Mouse (Mus musculus) thymus, postnatal 25 days (tissue): ENCODE results near the gene Il34.

ENCODE experiments used
- DNase-seq: peaks from one replicate; pipeline ENCODE4 v3.0.0; 2022

Il34 gene

GRCm38 (mm10) chr8:110775316-110775715 is 30.4 kb downstream of the Il34 start:
- peak; percentile 11 for DNase-seq

- DNase-seq, result no peak
Measured at GRCm38 (mm10) chr8:110774725-110775124, 31.0 kb downstream of the Il34 start.

GRCm38 (mm10) chr8:110774047-110774446 is 31.7 kb downstream of the Il34 start:
- no peak for DNase-seq

DNA sequence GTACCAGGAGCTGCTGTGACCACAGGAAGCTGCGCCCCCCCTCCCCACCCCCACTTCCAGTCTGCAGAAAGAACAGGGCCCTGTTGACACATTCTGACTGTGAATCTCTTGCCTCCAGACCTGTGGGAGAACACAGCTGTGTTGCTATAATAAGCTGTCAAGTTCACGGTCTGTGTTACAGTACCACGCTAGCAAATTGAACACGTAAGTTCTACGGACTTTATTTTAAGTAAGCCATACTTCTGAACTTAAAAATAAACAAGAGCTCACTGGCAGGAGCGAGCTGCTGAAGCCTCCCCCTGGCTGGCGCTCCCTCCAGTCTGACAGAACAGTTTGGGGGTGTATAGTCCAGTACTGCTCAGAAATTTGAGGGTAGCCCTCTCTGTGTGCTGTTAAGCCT is 33.3 kb downstream of the Il34 start:
- no peak for DNase-seq

DNA sequence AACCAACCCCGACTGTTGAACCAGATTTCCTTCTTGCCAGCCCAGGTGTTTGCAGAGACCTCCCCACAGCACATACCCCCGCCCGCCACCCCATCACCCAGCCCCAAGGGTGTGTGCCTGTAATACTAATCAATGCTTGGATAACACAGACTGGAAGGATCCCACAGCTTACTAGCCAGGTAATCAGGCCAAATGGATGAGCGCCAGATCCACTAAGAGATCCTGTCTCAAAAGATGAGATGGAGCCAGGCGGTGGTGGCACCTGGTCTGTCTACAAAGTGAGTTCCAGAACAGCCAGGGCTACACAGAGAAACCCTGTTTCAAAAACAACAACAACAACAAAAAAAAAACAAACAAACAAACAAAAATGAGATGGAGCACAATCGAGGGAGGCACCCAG is 38.5 kb downstream of the Il34 start:
- DNase-seq, result no peak

DNA sequence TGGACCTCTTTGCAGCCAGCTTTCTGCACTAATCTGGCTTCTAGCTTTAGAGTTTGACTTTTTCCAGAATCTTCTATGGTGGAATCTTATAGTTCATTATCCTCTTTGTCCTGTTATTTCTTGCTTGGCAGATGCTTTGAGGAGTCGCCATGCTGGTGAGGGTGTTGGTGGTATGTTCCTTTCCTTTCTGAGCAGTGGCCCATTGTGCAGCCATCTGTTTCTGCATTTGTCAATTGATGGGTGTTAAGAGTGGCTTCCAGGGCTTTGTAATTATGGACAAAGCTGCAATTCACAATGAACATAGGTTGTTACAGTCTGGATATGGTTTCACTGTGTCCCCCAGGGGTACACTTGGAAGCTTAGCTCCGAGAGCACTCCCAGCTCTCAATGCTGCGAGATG is 41.1 kb downstream of the Il34 start:
- no peak for DNase-seq

DNA sequence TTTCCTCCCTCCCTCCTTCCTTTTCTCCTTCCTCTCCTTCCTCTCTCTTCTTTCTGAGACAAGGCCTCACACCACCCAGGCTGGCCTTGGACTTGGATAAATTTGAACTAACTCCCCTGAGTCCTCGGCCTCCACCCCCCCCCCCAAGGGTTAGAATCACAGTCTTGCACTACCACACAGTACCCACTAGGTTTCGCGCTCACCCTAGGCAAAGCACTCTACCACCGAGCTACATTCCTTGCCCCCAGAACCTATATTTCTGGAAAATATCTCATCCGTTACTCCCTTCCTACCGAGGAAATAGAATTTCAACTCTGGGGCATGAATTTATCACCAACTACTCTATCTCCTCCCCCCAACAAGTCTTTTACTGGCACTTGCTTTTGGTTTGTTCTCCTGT is 43.7 kb downstream of the Il34 start:
- DNase-seq, result no peak

GRCm38 (mm10) chr8:110761185-110761584 is 44.5 kb downstream of the Il34 start:
- DNase-seq, result no peak

DNA sequence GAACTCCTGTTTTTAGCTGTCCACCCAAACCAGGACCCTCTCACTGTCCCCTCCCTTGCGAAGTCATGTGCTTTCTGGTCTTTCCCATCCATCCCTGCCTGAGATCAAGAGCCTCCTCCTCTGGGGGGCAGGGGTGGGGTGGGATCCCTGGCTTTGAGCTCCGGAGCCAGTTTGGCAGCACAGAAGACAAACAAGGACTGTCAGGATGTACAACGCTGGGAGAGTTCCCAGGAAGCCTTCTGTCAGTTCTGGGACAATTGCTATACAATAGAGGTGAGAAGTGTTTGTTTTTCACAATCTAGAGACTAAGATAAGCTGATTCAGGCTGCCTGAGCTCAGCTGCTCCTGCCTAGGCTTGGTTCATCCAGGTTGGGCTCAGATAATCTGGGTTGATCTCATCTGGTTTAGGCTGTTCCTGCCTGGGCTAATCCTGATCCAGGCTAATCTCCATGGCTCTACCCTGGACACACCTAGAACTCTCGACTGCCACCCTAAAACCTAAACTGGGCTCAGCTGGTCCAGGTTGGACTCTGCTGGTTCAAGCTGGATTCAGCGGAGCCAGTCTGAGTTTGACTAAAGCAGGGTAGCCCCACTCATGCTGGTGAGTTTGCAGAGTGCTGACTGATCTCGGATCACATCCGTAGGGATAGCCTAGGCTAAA is 45.3 kb downstream of the Il34 start:
- DNase-seq, result no peak

GRCm38 (mm10) chr8:110756196-110756595 is 49.5 kb downstream of the Il34 start:
- no peak for DNase-seq

DNA sequence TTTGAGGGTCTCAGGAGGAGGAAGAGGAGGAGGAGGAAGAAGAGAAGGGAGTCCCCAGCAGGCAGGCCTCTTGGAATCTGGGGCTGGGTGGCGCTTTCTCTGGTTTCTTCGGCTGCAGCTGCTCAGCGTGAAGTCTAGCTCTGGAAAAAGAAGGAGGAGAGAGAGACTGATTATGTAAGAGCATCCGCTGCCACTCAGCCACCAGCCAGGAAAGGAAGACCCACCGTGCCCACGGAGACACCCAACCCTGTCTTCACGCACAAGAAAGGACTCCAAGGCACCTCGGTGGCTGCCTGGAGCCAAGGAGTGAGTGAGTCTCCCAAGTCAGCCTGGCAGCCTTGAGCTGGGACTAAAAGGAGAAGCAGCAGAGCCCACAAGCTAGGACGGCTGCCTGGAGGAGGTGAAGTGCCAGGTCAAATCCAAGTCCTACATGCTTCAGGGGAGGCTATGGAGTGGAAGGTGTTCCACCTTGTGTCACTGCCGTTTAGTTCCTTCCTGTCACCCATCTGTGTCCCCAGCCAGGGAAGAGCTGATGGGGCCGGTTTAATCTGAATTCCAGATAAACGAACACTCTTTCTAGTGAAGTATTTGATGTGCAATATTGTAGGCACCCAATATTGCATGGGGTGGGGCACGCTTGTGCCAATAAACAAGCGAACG is 50.1 kb downstream of the Il34 start:
- no peak for DNase-seq

GRCm38 (mm10) chr8:110754713-110755112 is 51.0 kb downstream of the Il34 start:
- no peak for DNase-seq

DNA sequence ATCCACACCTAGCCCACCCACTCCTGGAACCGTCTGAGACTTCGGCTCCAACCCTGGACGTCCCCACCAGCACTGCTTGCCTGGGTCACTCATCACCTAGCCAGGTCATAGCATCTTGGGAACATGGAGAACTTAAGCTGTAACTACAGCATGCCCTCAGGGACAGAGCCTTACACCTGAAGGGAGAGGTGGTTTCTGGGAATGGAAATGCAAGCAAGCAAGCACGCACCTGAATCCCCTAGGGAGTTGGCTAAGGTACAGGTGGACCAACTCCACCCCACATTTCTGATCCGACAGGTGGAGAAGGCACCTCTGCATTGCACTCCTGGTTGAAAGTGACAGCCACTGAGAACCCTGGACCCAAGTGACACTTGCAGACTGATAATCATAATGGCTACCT is 54.2 kb downstream of the Il34 start:
- no peak for DNase-seq

DNA sequence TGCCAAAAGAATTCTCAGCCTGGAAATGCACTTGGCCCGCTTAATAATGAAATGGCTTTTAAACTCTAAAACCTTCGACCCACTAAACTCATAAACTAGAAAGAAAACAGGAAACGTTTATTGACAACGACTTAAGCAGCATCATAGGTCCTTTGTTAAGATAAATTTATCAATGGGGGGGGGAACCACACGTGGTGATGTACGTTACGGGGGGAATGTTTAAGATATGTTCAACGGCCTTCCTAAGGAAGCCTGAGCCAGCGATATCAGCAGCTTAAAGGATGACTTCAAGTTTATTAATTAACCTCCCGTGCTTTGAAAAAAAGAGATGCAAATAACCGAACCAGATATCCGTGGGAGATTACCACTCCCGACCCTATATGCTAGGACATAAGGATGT is 55.5 kb downstream of the Il34 start:
- DNase-seq, result no peak

DNA sequence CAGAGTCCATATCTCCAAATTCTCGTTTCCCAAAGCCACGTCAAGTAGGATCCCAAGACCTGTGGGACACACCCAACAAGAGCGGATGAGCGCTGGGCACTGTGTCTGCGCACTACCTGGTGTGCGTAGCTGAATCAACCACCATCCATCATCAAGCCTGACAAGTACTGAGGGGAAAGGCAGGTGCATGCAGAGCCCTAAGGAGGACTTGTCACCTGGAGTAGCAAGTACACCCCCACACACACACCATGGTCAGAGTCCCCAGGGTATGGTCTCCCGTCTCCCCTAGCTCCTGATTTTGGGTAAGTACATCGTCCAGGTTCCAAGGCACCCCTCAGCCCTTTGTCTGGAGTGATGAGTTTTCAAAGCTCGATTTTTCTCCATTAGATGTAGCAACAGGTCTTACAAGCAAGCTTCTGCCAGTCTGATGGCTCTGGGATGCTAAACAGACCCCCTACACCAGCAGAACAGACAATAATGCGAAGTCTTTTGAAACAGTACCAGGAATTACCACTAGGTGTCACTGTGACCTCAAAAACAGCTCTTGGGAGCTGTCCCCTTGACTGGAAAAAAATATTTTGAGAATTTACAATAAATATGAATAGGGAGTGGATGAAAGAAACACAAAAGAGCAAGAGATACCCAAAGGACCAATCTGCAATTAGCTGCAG is 56.1 kb downstream of the Il34 start:
- peak; percentile 47 for DNase-seq

GRCm38 (mm10) chr8:110746661-110747060 is 59.1 kb downstream of the Il34 start:
- no peak for DNase-seq

- DNase-seq, result no peak
Measured at GRCm38 (mm10) chr8:110745162-110745561, 60.6 kb downstream of the Il34 start.

DNA sequence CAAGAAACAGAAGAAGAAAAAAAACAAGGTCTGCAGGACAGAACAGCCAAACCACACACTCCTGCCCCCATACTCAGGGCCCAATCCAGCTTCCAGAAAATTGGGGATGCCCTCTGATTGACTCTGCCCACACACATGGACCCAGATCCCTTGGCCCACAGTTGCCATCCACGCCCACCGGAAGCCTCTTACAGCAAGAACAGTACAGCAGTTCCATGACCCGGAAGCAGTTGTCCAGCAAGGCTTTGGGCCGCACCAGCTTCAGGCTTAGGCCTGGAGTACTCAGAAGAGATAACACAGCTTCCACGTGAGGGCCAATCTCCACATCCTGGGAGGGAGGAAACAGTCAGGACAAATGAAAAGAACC is 63.3 kb downstream of the Il34 start:
- DNase-seq, result no peak

GRCm38 (mm10) chr8:110741816-110742451 is 63.8 kb downstream of the Il34 start:
- DNase-seq, result no peak

GRCm38 (mm10) chr8:110740629-110741175 is 65.0 kb downstream of the Il34 start:
- DNase-seq, result no peak

DNA sequence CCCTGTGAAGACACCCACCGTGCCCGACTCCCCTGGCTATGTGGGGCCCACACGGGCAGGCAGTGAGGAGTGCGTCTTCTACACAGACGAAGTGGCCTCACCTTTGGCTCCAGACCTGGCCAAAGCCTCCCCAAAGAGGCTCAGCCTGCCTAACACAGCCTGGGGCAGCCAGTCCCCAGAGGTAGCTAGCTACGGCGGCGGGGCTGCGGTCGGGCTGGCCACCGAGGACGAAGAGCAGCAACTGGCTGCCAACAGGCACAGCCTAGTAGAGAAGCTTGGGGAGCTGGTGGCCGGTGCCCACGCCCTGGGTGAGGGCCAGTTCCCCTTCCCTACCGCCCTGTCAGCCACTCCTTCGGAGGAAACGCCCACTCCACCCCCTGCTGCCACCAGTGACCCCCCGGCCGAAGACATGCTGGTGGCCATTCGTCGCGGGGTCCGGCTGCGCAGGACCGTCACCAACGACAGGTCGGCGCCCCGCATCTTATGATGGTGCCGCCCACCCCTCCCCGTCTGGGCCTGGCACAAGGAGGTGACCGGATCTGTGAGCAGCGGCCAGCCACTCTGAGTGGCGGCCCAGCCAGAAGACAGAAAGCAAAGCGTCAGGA is 67.0 kb downstream of the Il34 start:
- no peak for DNase-seq

GRCm38 (mm10) chr8:110733036-110733435 is 72.7 kb downstream of the Il34 start:
- DNase-seq, result no peak

DNA sequence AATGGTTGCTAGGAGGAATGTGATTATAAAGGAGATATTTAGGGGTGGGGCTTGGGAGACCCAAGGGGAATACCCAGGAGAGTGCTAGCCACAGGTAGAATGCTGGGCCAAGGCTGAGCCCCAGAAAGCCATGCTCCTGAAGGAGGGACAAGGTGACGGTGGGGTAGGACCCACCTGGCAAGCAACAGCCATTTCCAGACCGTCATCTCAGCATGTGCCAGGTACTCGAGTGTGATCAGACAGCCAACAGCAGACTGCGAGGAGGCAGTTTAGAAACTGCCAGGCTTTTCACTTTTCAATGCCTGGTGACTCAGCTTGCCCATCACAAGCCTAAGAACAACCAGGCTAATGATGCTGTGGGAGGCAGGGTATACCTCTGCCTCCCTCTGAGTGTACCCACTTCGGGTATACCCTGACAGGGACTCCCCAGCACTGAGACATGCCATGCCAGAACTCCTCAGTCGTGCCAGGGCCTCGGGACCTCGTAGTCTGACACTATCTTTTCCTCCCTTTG is 74.3 kb downstream of the Il34 start:
- DNase-seq, result no peak
